Mouse (Mus musculus): ENCODE data around the gene Nop9.

Nop9 gene

GRCm38 (mm10) chr14:55727889-55728685, 17.4 kb upstream of the Nop9 start:
- no peak for DNase-seq (ENCODE audit: extremely low read depth, low read depth)

- no peak for DNase-seq (ENCODE audit: extremely low read depth, low read depth)
These were observed 15.4 kb upstream of the Nop9 start for GRCm38 (mm10) chr14:55730116-55730515.

GRCm38 (mm10) chr14:55730531-55731032, 14.9 kb upstream of the Nop9 start:
- DNase-seq (ENCODE audit: extremely low read depth, low read depth), result peak; percentile 62

- no peak for DNase-seq (ENCODE audit: extremely low read depth, low read depth)
These were observed 11.6 kb upstream of the Nop9 start for GRCm38 (mm10) chr14:55733889-55734288.

GRCm38 (mm10) chr14:55734869-55735268, 10.6 kb upstream of the Nop9 start:
- DNase-seq (ENCODE audit: extremely low read depth, low read depth), result no peak

GRCm38 (mm10) chr14:55735334-55735733, 10.2 kb upstream of the Nop9 start:
- DNase-seq (ENCODE audit: extremely low read depth, low read depth), result no peak

- DNase-seq (ENCODE audit: extremely low read depth, low read depth), result no peak
These were observed 9.7 kb upstream of the Nop9 start for GRCm38 (mm10) chr14:55735758-55736157.

- DNase-seq (ENCODE audit: extremely low read depth, low read depth), result no peak
These were observed 8.3 kb upstream of the Nop9 start for GRCm38 (mm10) chr14:55737086-55737687.

- peak; percentile 79 for DNase-seq (ENCODE audit: extremely low read depth, low read depth)
These were observed 1.8 kb upstream of the Nop9 start for GRCm38 (mm10) chr14:55743711-55744110.

- DNase-seq (ENCODE audit: extremely low read depth, low read depth), result no peak
These were observed 356 bp downstream of the Nop9 start for GRCm38 (mm10) chr14:55745861-55746237.

- DNase-seq (ENCODE audit: extremely low read depth, low read depth), result no peak
These were observed 1.8 kb downstream of the Nop9 start for GRCm38 (mm10) chr14:55747051-55747847.

GRCm38 (mm10) chr14:55757566-55757965, 12.1 kb downstream of the Nop9 start:
- peak; percentile 31 for DNase-seq (ENCODE audit: extremely low read depth, low read depth)

- DNase-seq (ENCODE audit: extremely low read depth, low read depth), result peak; percentile 46
These were observed 12.9 kb downstream of the Nop9 start, which contains the start of gene Cideb for GRCm38 (mm10) chr14:55758363-55758784. Gene Cideb, minus strand, starts transcription at chr14:55758458.

GRCm38 (mm10) chr14:55760156-55760555, 14.7 kb downstream of the Nop9 start:
- peak; percentile 47 for DNase-seq (ENCODE audit: extremely low read depth, low read depth)

GRCm38 (mm10) chr14:55761163-55761562, 15.7 kb downstream of the Nop9 start, which contains the start of gene Ltb4r2:
Gene Ltb4r2, plus strand, starts transcription at chr14:55761428.
- DNase-seq (ENCODE audit: extremely low read depth, low read depth), result no peak

- no peak for DNase-seq (ENCODE audit: extremely low read depth, low read depth)
These were observed 16.7 kb downstream of the Nop9 start for GRCm38 (mm10) chr14:55762001-55762821.

GRCm38 (mm10) chr14:55763166-55763565, 17.7 kb downstream of the Nop9 start:
- DNase-seq (ENCODE audit: extremely low read depth, low read depth), result peak; percentile 35

- peak; percentile 46 for DNase-seq (ENCODE audit: extremely low read depth, low read depth)
These were observed 20.2 kb downstream of the Nop9 start, which contains the start of gene Ltb4r1 for GRCm38 (mm10) chr14:55765696-55766095. Gene Ltb4r1, plus strand, starts transcription at chr14:55765962.

GRCm38 (mm10) chr14:55767519-55768414, 22.3 kb downstream of the Nop9 start:
- no peak for DNase-seq (ENCODE audit: extremely low read depth, low read depth)

- no peak for DNase-seq (ENCODE audit: extremely low read depth, low read depth)
These were observed 23.1 kb downstream of the Nop9 start for GRCm38 (mm10) chr14:55768555-55768954.

Data from MEL-GATA-1-ER (cell line).